Mouse (Mus musculus) bone marrow, adult 2 months (tissue): Measurements from ENCODE around the gene Fancc.

Source experiments
- CTCF ChIP-seq: fragments of 200-500 bp; IDR thresholded peaks from 2 replicates; pipeline ENCODE4 v1.5.1; 2011; ENCODE audit warnings: low read length, control low read depth; ENCODE audit not compliant: control insufficient read depth, insufficient read depth
- POLR2A ChIP-seq: fragments of 200-500 bp; IDR thresholded peaks from 2 replicates; pipeline ENCODE4 v1.6.1; 2011; ENCODE audit warnings: low read depth, mild to moderate bottlenecking, control low read depth, low read length, borderline replicate concordance; ENCODE audit not compliant: control insufficient read depth

GRCm38 (mm10) chr13:63268371-63268770 is 228.7 kb downstream of the Fancc start:
- TF ChIP-seq CTCF (no peak), POLR2A (no peak)
